Mouse (Mus musculus): Measurements from ENCODE around the gene Arl8a. TPM values are rescaled to one million over a fixed set of nuclear protein-coding genes. Genes with fewer than 3 reads are reported as not detected.
"Not testable (repeated sequence)": the region's sequence is repeated elsewhere in the genome, so short reads cannot be mapped to it uniquely, and the experiment has no call there.

The Arl8a gene
- polyA plus RNA-seq, 1 experiment from 2014 or later: 129 TPM

GRCm38 (mm10) chr1:135175176-135175575, 28.6 kb downstream of the Arl8a start:
- H3K4me1 ChIP-seq: no peaks in the 10 kb centered on the region
- H3K4me2 ChIP-seq (replicated peaks): no peak overlapping the region
- no peak overlapping the region for H3K9ac ChIP-seq (replicated peaks)
- ATAC-seq (ENCODE audit: low FRiP score, low read depth): no peak
- no peak overlapping the region for H3K4me3 ChIP-seq
- no peak overlapping the region for H3K27ac ChIP-seq (replicated peaks)
- no peaks in the 10 kb centered on the region for H3K36me3 ChIP-seq
- 80% methylated on average over 3 of the region's 3 CpGs for WGBS
- H3K9me3 ChIP-seq: no peaks in the 10 kb centered on the region
- no peaks in the 10 kb centered on the region for H3K27me3 ChIP-seq

DNA sequence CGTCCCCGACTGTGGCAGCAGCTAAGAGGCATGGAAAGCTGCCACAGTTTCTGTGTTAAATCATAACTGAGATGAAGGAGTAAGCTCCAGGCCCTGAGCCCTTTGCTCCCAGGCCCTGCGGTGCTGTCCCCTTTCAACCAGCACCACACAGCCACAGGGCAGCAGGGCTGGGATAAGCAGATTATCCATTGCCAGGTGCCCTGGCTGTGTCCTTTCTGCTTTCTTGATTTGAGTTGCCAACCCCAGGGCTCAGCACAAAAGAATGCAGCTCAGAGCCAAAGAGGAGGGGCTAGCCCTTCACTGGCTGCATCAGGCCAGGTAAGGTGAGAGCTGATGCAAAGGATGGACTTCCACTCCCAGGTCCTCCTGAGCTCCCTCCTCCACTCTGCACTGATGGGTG, 31.1 kb downstream of the Arl8a start:
- H3K27ac ChIP-seq (replicated peaks): no peak overlapping the region
- no peak overlapping the region for H3K4me2 ChIP-seq (replicated peaks)

DNA sequence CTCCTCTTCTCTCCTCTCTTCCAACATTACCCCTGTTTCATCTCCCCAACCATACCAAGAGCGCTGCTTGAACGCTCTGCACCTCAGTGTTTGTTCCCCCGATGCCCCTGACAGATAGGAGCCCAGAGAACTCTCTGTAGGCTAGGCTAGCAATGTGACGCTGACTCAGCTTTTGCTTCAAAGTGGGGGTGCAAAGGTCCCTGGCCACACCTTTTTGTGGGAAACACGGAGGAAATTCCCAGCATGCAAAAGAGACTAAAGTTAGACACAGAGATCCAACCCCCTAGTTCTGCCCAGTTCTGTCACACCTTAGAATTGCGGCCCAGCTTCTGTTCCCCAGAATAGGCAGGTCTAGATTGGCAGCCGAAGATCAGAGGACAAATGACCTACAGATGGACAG, 32.2 kb downstream of the Arl8a start:
- Histone ChIP-seq H3K4me2 (replicated peaks) (no peak overlapping the region), H3K27me3 (no peaks in the 10 kb centered on the region), H3K9me3 (no peaks in the 10 kb centered on the region), H3K27ac (replicated peaks) (no peak overlapping the region), H3K4me1 (no peaks in the 10 kb centered on the region), H3K9ac (replicated peaks) (no peak overlapping the region), H3K36me3 (no peaks in the 10 kb centered on the region), H3K4me3 (no peak overlapping the region)
- 89% methylated on average over 7 of the region's 7 CpGs for WGBS
- ATAC-seq (ENCODE audit: low FRiP score, low read depth): no peak

More for the DNA sequence above, 31.1 kb downstream of the Arl8a start:
- no peaks in the 10 kb centered on the region for H3K27me3 ChIP-seq
- 74% methylated on average over 3 of the region's 3 CpGs for WGBS
- no peak overlapping the region for H3K4me3 ChIP-seq
- no peak overlapping the region for H3K9ac ChIP-seq (replicated peaks)
- H3K9me3 ChIP-seq: no peaks in the 10 kb centered on the region
- ATAC-seq (ENCODE audit: low FRiP score, low read depth): no peak
- H3K36me3 ChIP-seq: no peaks in the 10 kb centered on the region
- no peaks in the 10 kb centered on the region for H3K4me1 ChIP-seq

DNA sequence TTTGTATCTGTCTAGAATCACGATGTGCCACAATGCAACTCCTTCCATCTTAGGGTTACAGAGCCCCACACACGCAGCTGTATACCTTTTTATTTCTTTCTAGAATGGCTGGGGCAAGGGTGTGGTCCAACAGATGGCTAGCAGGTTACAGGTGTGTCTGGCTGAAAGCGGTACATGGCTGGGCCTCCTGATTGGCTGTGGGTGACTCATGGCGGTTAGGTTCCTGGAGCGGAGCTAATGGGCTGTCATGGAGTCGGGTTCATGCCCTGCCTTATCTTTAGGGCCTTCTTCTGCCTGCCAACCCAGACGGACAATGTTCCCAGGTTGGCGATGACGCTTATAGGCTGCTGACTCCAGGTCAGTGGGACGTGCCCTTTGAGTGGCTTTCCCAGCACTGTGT, 34.2 kb downstream of the Arl8a start:
- ATAC-seq (ENCODE audit: low FRiP score, low read depth): no peak
- H3K4me1 ChIP-seq: no peaks in the 10 kb centered on the region
- H3K4me2 ChIP-seq (replicated peaks): no peak overlapping the region
- H3K4me3 ChIP-seq: no peak overlapping the region
- H3K36me3 ChIP-seq: no peaks in the 10 kb centered on the region
- no peak overlapping the region for H3K9ac ChIP-seq (replicated peaks)
- H3K9me3 ChIP-seq: no peaks in the 10 kb centered on the region
- no peak overlapping the region for H3K27ac ChIP-seq (replicated peaks)
- WGBS: 91% methylated on average over 10 of the region's 10 CpGs
- H3K27me3 ChIP-seq: no peaks in the 10 kb centered on the region

DNA sequence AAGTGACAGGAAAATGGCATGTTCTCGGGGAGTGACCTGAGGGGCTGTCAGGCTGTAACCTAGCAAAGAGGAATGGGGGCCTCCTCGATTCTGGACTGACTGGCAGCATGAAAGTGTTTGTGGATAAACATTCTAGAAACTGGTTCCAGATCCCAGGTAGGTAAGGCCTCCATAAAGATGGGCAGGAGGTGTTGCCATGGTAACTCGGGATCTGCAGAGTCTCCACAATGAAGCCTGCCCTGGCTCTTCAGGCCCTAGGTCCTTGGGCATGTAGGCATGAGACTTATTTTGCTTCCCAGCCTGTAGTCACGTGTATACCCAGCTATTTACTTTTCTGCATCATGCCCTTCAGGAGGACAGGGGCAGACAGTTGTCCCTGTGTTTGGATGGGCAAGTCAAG, 34.7 kb downstream of the Arl8a start:
- no peak overlapping the region for H3K9ac ChIP-seq (replicated peaks)
- no peak overlapping the region for H3K4me2 ChIP-seq (replicated peaks)
- WGBS: 75% methylated on average over 4 of the region's 4 CpGs

GRCm38 (mm10) chr1:135181880-135182623, 35.4 kb downstream of the Arl8a start:
- Histone ChIP-seq H3K36me3 (no peaks in the 10 kb centered on the region), H3K4me2 (replicated peaks) (no peak overlapping the region), H3K9ac (replicated peaks) (no peak overlapping the region), H3K4me3 (no peak overlapping the region), H3K27me3 (no peaks in the 10 kb centered on the region), H3K27ac (replicated peaks) (no peak overlapping the region), H3K9me3 (no peaks in the 10 kb centered on the region), H3K4me1 (no peaks in the 10 kb centered on the region)
- ATAC-seq (ENCODE audit: low FRiP score, low read depth): no peak
- 88% methylated on average over 8 of the region's 8 CpGs for WGBS

More for the DNA sequence above, 34.7 kb downstream of the Arl8a start:
- Histone ChIP-seq H3K4me3 (no peak overlapping the region), H3K27ac (replicated peaks) (no peak overlapping the region), H3K36me3 (no peaks in the 10 kb centered on the region), H3K4me1 (no peaks in the 10 kb centered on the region), H3K9me3 (no peaks in the 10 kb centered on the region), H3K27me3 (no peaks in the 10 kb centered on the region)
- no peak for ATAC-seq (ENCODE audit: low FRiP score, low read depth)

DNA sequence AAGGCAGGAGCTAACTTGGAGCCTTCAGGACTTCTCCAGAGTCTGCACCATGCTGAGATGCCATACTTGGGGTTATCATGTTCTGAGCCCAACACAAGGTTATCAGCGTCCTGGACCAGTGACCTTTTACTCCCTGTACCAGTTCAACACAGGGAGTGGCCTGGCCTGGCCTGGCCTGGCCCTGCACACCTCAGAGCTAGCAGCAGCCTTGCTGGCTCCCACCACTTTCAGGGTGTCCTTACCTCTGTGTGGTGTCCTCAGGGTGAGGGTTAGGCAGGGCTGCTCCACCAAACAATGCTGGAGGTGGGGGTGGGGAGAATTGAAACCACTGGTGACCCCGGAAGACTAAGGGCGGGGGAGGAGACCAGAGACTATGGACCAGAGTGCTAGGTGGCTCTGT, 36.4 kb downstream of the Arl8a start:
- ATAC-seq (ENCODE audit: low FRiP score, low read depth): no peak
- no peak overlapping the region for H3K4me2 ChIP-seq (replicated peaks)
- 70% methylated on average over 3 of the region's 3 CpGs for WGBS
- H3K27ac ChIP-seq (replicated peaks): no peak overlapping the region
- H3K9ac ChIP-seq (replicated peaks): no peak overlapping the region
- no peaks in the 10 kb centered on the region for H3K27me3 ChIP-seq
- H3K9me3 ChIP-seq: no peaks in the 10 kb centered on the region
- H3K36me3 ChIP-seq: no peaks in the 10 kb centered on the region
- H3K4me1 ChIP-seq: no peaks in the 10 kb centered on the region
- H3K4me3 ChIP-seq: no peak overlapping the region

DNA sequence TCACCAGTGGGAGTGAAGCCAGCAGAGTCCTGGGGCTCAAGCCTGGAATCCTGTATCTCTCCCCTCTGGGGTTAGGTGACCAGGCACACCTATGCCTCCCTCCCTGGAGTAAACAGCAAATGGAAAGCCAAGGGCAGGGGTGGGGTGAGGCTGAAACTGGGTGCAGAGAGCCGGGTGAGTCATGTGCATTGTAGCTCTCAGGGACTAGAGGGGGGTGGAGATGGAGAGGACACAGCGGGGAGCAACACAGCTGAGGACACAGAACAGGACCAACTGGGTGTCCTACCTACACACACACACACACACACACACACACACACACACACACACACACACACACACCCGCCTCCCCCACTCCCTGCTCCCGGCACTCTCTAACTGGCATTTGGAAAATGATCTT, 36.8 kb downstream of the Arl8a start:
- Histone ChIP-seq H3K4me3 (no peak overlapping the region), H3K4me1 (0 out of 2 replicates have a peak, but pooled peaks cover 2% of the 10 kb centered on the region), H3K27me3 (no peaks in the 10 kb centered on the region), H3K9me3 (no peaks in the 10 kb centered on the region), H3K9ac (replicated peaks) (no peak overlapping the region), H3K27ac (replicated peaks) (no peak overlapping the region), H3K36me3 (no peaks in the 10 kb centered on the region), H3K4me2 (replicated peaks) (no peak overlapping the region)
- no peak for ATAC-seq (ENCODE audit: low FRiP score, low read depth)
- 68% methylated on average over 2 of the region's 4 CpGs for WGBS

GRCm38 (mm10) chr1:135183941-135184570, 37.4 kb downstream of the Arl8a start:
- H3K9ac ChIP-seq (replicated peaks): no peak overlapping the region
- ATAC-seq (ENCODE audit: low FRiP score, low read depth): no peak
- H3K4me1 ChIP-seq: 0 out of 2 replicates have a peak, but pooled peaks cover 2% of the 10 kb centered on the region
- H3K27ac ChIP-seq (replicated peaks): no peak overlapping the region
- H3K4me2 ChIP-seq (replicated peaks): no peak overlapping the region
- WGBS: 76% methylated on average over 11 of the region's 11 CpGs
- H3K27me3 ChIP-seq: no peaks in the 10 kb centered on the region
- H3K4me3 ChIP-seq: no peak overlapping the region
- no peaks in the 10 kb centered on the region for H3K9me3 ChIP-seq
- H3K36me3 ChIP-seq: no peaks in the 10 kb centered on the region

DNA sequence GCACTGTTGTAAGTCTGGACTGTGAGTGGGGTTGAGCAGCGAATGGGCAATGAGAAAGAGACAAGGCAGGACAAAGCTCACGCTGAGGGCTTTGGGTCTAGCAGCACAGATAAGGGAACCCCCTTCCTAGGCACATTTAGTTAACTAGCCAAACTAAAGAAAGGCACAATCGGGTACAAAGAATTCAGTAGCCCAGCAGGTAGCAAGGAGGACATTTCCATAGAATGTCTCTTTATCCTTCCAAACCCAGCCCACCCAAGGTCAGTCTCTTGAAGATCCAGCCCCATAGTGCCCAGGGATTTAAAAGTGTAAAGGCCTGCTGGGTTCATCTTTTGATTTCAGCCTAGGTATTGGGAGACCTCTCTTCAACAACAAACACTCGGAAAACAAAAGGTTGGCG, 39.3 kb downstream of the Arl8a start:
- Histone ChIP-seq H3K9me3 (no peaks in the 10 kb centered on the region), H3K4me2 (replicated peaks) (no peak overlapping the region), H3K9ac (replicated peaks) (no peak overlapping the region), H3K4me3 (no peak overlapping the region), H3K36me3 (no peaks in the 10 kb centered on the region), H3K27ac (replicated peaks) (no peak overlapping the region), H3K4me1 (0 out of 2 replicates have a peak, but pooled peaks cover 2% of the 10 kb centered on the region), H3K27me3 (no peaks in the 10 kb centered on the region)
- WGBS: 23% methylated on average over 5 of the region's 5 CpGs
- ATAC-seq (ENCODE audit: low FRiP score, low read depth): no peak

DNA sequence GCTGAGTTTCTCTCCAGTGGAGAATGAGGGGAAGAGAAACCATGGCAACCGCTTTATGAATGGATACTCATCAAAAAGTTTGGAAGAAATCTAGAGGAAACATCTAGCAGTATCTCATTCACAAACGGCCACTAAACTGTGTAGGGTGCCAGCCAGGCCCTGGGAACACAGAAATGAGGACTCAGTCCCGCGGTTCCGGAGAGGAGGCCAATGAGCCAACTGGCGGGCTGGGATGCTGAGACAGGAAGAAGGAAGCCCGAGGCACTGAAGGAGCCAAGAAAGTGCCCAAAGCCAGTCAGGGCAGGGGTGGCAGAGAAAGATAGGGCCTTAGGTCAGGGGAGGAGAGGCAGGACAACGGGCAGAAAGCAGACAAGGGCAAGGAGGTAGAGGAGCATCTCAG, 39.8 kb downstream of the Arl8a start:
- H3K36me3 ChIP-seq: no peaks in the 10 kb centered on the region
- no peaks in the 10 kb centered on the region for H3K27me3 ChIP-seq
- no peak overlapping the region for H3K27ac ChIP-seq (replicated peaks)
- H3K4me1 ChIP-seq: 0 out of 2 replicates have a peak, but pooled peaks cover 2% of the 10 kb centered on the region
- ATAC-seq (ENCODE audit: low FRiP score, low read depth): no peak
- no peaks in the 10 kb centered on the region for H3K9me3 ChIP-seq
- no peak overlapping the region for H3K4me2 ChIP-seq (replicated peaks)
- H3K9ac ChIP-seq (replicated peaks): no peak overlapping the region
- H3K4me3 ChIP-seq: no peak overlapping the region
- 37% methylated on average over 8 of the region's 8 CpGs for WGBS

DNA sequence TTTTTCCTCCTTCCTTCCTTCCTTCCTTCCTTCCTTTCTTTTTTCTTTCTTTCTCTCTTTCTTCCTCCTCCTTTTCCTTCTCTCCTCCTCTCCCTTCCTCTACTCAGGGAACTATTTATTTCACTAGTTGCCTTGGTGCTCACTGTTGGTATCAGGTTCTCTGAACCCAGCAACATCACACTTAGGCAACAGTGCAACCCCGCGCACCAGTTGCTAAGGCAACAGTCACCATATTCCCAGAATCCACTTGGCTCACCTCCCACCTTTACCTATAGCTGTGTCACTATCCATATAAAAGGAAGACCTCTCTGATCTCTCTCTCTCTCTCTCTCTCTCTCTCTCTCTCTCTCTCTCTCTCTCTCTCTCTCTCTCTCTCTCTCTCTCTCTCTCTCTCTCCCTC, 40.4 kb downstream of the Arl8a start:
- WGBS: 32% methylated on average over 2 of the region's 2 CpGs
- H3K27ac ChIP-seq (replicated peaks); H3K27me3 ChIP-seq; H3K4me3 ChIP-seq; H3K4me1 ChIP-seq; H3K9ac ChIP-seq (replicated peaks); H3K9me3 ChIP-seq; H3K36me3 ChIP-seq; ATAC-seq (ENCODE audit: low FRiP score, low read depth); H3K4me2 ChIP-seq (replicated peaks): not testable (repeated sequence)
